Mouse (Mus musculus): Measurements from ENCODE around the gene Glb1. TPM values are rescaled to one million over a fixed set of nuclear protein-coding genes. Genes with fewer than 3 reads are reported as not detected.
A peak's percentile ranks its signal among the peaks of the same experiment; 100 is the strongest.

The Glb1 gene
- total and polyA plus RNA-seq, 3 experiments: 7.0 to 15.7 TPM; not detected in 1

DNA sequence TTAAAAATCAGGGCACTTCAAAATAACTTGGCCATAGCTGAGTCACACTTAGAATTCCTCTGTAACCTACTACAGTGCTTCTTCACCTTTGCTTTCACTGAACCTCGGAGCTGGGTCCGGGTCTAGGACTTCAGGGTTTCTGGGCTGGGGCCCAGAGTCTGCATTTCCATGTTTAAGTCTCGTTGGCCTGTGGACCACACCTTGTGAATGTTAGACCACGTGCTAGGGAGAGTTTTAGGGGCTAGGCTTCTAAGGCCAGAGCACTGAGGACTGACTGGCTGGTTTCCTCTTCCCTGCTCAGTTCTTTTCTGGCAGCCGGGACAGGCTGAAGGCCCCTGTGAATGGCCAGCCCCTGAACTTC, 308 bp upstream of the Glb1 start:
- Histone ChIP-seq H3K27ac (ENCODE audit: control insufficient read depth, low read depth, low read length) (peak overlapping the region; percentile 72), H3K27me3 (ENCODE audit: control insufficient read depth in 1 of 2, insufficient read depth in 2 of 2, low read length in 2 of 2) (no peaks in the 10 kb centered on the region), H3K36me3 (ENCODE audit: control insufficient read depth in 1 of 2, insufficient read depth in 2 of 2, low read length in 2 of 2) (peaks cover 0 to 14% of the 10 kb centered on the region in 2 experiments; a peak in 2 of 4 replicates), H3K4me1 (ENCODE audit: control insufficient read depth in 1 of 2, insufficient read depth in 2 of 2, low read length in 2 of 2) (peaks cover 6 to 13% of the 10 kb centered on the region in 2 experiments), H3K9me3 (replicated peaks; ENCODE audit: insufficient read depth, low read length) (no peaks in the 10 kb centered on the region), H3K79me2 (ENCODE audit: control insufficient read depth, insufficient read depth, low read length, poor library complexity) (peaks cover 35% of the 10 kb centered on the region), H3K4me3 (ENCODE audit: control insufficient read depth in 1 of 2, insufficient read depth in 1 of 2, low read depth in 2 of 2, low read length in 2 of 2) (peak overlapping the region; percentile 53 to 97), H3K9ac (ENCODE audit: control insufficient read depth, low read depth, low read length, poor library complexity, severe bottlenecking) (peak overlapping the region; percentile 74)
- no peak for TF ChIP-seq HCFC1 (IDR thresholded peaks at IDR 0.05; ENCODE audit: low read depth, low read length)
- TF ChIP-seq MYC (IDR thresholded peaks at IDR 0.05; ENCODE audit: low read depth, low read length): peak; percentile 95
- TF ChIP-seq MXI1 (IDR thresholded peaks at IDR 0.05; ENCODE audit: low read depth, low read length): peak; percentile 85
- TF ChIP-seq MAZ (IDR thresholded peaks at IDR 0.05; ENCODE audit: low read depth, low read length): no peak
- DNase-seq (ENCODE audit: low read depth, low spot score): no peak

DNA sequence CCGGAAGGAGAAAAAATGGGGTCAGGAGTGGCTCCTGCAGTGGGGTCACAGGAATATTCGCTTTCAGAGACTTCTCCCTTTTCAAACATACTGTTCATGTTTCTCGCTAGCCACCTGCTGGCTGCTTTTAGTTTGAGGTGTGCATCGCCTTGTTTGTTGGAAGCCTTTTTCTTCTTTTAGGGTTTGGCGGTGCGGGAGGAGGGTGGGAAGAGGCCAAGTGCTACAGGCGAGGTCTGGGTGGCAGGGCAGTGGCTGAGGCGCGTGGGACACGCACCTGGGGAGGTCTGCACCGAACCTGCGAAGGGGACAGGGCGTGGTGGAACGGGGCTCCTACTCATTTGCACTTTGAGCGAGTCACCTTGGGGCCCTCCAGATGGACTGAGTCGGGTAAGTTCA, 807 bp downstream of the Glb1 start:
- H3K27ac ChIP-seq (ENCODE audit: control insufficient read depth, low read depth, low read length): peak overlapping the region; percentile 74
- no peaks in the 10 kb centered on the region for H3K27me3 ChIP-seq (ENCODE audit: control insufficient read depth in 1 of 2, insufficient read depth in 2 of 2, low read length in 2 of 2)
- peaks cover 0 to 13% of the 10 kb centered on the region in 2 experiments; a peak in 2 of 4 replicates for H3K36me3 ChIP-seq (ENCODE audit: control insufficient read depth in 1 of 2, insufficient read depth in 2 of 2, low read length in 2 of 2)
- DNase-seq (ENCODE audit: low read depth, low spot score): peak; percentile 81
- H3K79me2 ChIP-seq (ENCODE audit: control insufficient read depth, insufficient read depth, low read length, poor library complexity): peaks cover 37% of the 10 kb centered on the region
- H3K9ac ChIP-seq (ENCODE audit: control insufficient read depth, low read depth, low read length, poor library complexity, severe bottlenecking): peak overlapping the region; percentile 98
- TF ChIP-seq ZC3H11A (IDR thresholded peaks at IDR 0.05; ENCODE audit: low read depth, low read length) (no peak), RCOR1 (IDR thresholded peaks at IDR 0.05; ENCODE audit: low read depth, low read length) (no peak), JUND (IDR thresholded peaks at IDR 0.05; ENCODE audit: low read depth, low read length) (no peak), POLR2A (IDR thresholded peaks at IDR 0.05; ENCODE audit: control insufficient read depth in 1 of 2, insufficient read depth in 1 of 2, low read depth in 1 of 2, low read length in 2 of 2, poor library complexity in 1 of 2) (no peak), MAX (IDR thresholded peaks at IDR 0.05; ENCODE audit: low read length) (0 out of 2 replicates have a peak, but pooled peaks have one; percentile 20), MYC (IDR thresholded peaks at IDR 0.05; ENCODE audit: low read depth, low read length) (0 out of 2 replicates have a peak, but pooled peaks have one; percentile 34), ETS1 (IDR thresholded peaks at IDR 0.05; ENCODE audit: low read depth, low read length) (no peak), SIN3A (IDR thresholded peaks at IDR 0.05; ENCODE audit: low read length) (peak; percentile 28; the same call in 1 of the 2 replicates), CTCF (IDR thresholded peaks at IDR 0.05 in 2 of 3, conservative IDR thresholded peaks at IDR 0.05 in 1 of 3; ENCODE audit: control insufficient read depth in 1 of 3, insufficient read depth in 1 of 3, low read depth in 2 of 3, low read length in 3 of 3, poor library complexity in 1 of 3, severe bottlenecking in 1 of 3) (peak in 1 of 3 experiments; percentile 44; a peak in 2 of 6 replicates), ZKSCAN1 (IDR thresholded peaks at IDR 0.05; ENCODE audit: low read depth, low read length) (no peak), ZMIZ1 (IDR thresholded peaks at IDR 0.05; ENCODE audit: low read depth, low read length) (no peak), TBP (IDR thresholded peaks at IDR 0.05; ENCODE audit: low read depth, low read length) (no peak)
- peak overlapping the region; percentile 86 to 97 for H3K4me3 ChIP-seq (ENCODE audit: control insufficient read depth in 1 of 2, insufficient read depth in 1 of 2, low read depth in 2 of 2, low read length in 2 of 2)
- H3K4me1 ChIP-seq (ENCODE audit: control insufficient read depth in 1 of 2, insufficient read depth in 2 of 2, low read length in 2 of 2): peaks cover 6 to 12% of the 10 kb centered on the region in 2 experiments
- no peaks in the 10 kb centered on the region for H3K9me3 ChIP-seq (replicated peaks; ENCODE audit: insufficient read depth, low read length)

DNA sequence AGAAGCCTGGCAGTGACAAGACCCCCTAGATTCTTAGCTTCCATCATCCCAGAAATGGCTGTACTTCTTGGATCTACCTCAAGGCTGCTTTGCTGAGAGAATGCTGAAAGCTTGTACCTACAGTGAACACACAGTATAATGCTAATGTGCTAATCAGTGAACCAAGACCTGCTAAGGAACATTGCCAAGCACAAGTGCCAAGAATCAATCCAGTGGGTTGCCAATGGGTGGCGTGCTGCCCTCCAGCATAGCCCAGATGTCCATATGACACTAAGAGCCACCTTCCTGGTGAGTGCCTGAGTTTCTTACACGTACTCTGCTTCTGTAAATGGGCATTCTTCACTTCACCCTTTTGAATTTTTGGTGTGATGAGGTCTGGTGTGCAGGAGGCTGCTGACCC, 6.8 kb downstream of the Glb1 start:
- DNase-seq (ENCODE audit: low read depth, low spot score): no peak
- Histone ChIP-seq H3K9me3 (replicated peaks; ENCODE audit: insufficient read depth, low read length) (no peaks in the 10 kb centered on the region), H3K79me2 (ENCODE audit: control insufficient read depth, insufficient read depth, low read length, poor library complexity) (peaks cover 24% of the 10 kb centered on the region)

More for the DNA sequence above, 6.8 kb downstream of the Glb1 start:
- peaks cover 0 to 8% of the 10 kb centered on the region in 2 experiments; a peak in 2 of 4 replicates for H3K36me3 ChIP-seq (ENCODE audit: control insufficient read depth in 1 of 2, insufficient read depth in 2 of 2, low read length in 2 of 2)
- no peaks in the 10 kb centered on the region for H3K27me3 ChIP-seq (ENCODE audit: control insufficient read depth in 1 of 2, insufficient read depth in 2 of 2, low read length in 2 of 2)
- TF ChIP-seq MAFK (IDR thresholded peaks at IDR 0.05; ENCODE audit: borderline replicate concordance, low read depth, low read length): no peak
- no peak for TF ChIP-seq POLR2AphosphoS5 (IDR thresholded peaks at IDR 0.05; ENCODE audit: borderline replicate concordance, low read depth, low read length)
- no peak for TF ChIP-seq USF2 (IDR thresholded peaks at IDR 0.05; ENCODE audit: borderline replicate concordance in 1 of 2, insufficient read depth in 1 of 2, low read depth in 1 of 2, low read length in 2 of 2)
- TF ChIP-seq TAL1 (IDR thresholded peaks at IDR 0.05; ENCODE audit: low read length): no peak
- TF ChIP-seq MAX (IDR thresholded peaks at IDR 0.05; ENCODE audit: low read length): no peak
- TF ChIP-seq MYC (IDR thresholded peaks at IDR 0.05; ENCODE audit: low read depth, low read length): no peak
- no peak for TF ChIP-seq MAZ (IDR thresholded peaks at IDR 0.05; ENCODE audit: low read depth, low read length)
- no peak for TF ChIP-seq USF1 (IDR thresholded peaks at IDR 0.05; ENCODE audit: low read depth, low read length)
- no peak for TF ChIP-seq ZC3H11A (IDR thresholded peaks at IDR 0.05; ENCODE audit: low read depth, low read length)
- TF ChIP-seq KAT2A (conservative IDR thresholded peaks at IDR 0.05; ENCODE audit: low read depth, low read length): no peak
- no peak for TF ChIP-seq CHD2 (IDR thresholded peaks at IDR 0.05; ENCODE audit: low read length)
- TF ChIP-seq SIN3A (IDR thresholded peaks at IDR 0.05; ENCODE audit: low read length): no peak
- no peak for TF ChIP-seq RCOR1 (IDR thresholded peaks at IDR 0.05; ENCODE audit: low read depth, low read length)
- no peak overlapping the region for H3K27ac ChIP-seq (ENCODE audit: control insufficient read depth, low read depth, low read length)
- no peak overlapping the region for H3K9ac ChIP-seq (ENCODE audit: control insufficient read depth, low read depth, low read length, poor library complexity, severe bottlenecking)
- H3K4me1 ChIP-seq (ENCODE audit: control insufficient read depth in 1 of 2, insufficient read depth in 2 of 2, low read length in 2 of 2): no peaks in the 10 kb centered on the region
- H3K4me3 ChIP-seq (ENCODE audit: control insufficient read depth in 1 of 2, insufficient read depth in 1 of 2, low read depth in 2 of 2, low read length in 2 of 2): no peak overlapping the region

Measured in MEL (cell line).